Mouse (Mus musculus): ENCODE measurements at regions not wholly inside any gene's neighbourhood (a gene's known extent, or its start where the extent isn't known, plus 50 kb on each side); places are given as distances from the start of the nearest gene placed in this dataset.

- in situ Hi-C loops (cut with MboI, MseI): no loop called here
Observed at GRCm38 (mm10) chr5:126723304-126724295, 518.0 kb upstream of the Tmem132c start.

DNA sequence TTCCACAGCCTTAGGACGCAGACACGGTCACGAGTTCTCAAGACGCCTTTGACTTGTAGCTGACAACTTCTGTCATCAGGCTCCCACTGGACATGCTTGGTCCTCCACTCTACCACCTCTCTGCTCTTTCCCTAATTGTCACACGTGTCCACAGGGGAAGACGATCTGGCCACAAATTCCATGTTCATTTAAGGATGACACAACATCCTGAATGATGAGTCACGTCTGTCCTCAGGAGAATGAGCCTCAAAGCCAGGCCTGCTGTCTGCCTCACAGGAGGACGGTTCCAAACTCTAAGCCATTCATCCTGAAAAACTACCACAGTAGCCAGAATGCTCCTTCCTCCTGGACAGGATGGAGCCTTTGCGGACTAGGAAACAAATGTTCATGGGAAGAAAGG is 517.3 kb upstream of the Tmem132c start:
- in situ Hi-C loops (cut with MboI, MseI): no loop called here

DNA sequence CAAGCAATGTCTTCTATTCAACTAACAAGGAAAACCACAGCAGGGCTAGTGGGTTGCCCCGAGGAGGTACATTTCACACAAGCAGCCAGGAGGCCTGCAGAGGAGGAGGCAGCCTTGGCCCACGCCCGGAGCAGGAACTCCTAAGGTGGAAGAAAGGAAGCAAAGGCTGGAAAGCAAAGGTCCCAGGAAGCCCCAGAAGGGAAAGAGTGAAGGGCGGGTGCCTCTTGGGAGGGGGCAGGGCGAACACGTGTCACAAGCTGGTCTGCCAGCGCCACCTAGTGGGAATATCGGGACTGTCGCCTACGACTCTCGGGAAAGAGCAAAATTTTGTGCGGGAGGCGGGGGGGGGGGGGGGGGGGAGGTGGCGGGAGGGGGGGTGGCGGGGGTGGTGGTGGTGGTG is 508.1 kb upstream of the Tmem132c start:
- in situ Hi-C loops (cut with MboI, MseI): no loop called here

DNA sequence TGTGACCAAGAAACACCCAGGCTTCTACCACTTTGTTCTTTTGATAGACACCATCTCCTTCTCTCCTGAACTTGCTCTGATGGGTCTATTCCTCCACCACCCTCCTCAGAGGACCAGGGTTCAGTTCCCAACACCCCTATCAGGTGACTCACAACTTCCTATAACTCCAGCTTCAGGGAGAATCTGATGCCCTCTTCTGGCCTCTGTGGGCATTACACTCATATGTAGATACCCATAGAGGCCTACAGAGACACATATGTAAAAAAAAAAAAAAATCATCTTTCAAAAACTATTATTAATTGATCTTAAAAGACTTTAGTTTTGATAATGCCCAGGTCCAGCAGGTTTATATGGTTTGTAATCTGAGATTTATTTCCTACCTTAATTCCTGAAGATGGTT is 505.9 kb upstream of the Tmem132c start:
- in situ Hi-C loops (cut with MboI, MseI): no loop called here

- in situ Hi-C loops (cut with MboI, MseI): no loop called here
Observed at GRCm38 (mm10) chr5:126737681-126738080, 503.9 kb upstream of the Tmem132c start.

DNA sequence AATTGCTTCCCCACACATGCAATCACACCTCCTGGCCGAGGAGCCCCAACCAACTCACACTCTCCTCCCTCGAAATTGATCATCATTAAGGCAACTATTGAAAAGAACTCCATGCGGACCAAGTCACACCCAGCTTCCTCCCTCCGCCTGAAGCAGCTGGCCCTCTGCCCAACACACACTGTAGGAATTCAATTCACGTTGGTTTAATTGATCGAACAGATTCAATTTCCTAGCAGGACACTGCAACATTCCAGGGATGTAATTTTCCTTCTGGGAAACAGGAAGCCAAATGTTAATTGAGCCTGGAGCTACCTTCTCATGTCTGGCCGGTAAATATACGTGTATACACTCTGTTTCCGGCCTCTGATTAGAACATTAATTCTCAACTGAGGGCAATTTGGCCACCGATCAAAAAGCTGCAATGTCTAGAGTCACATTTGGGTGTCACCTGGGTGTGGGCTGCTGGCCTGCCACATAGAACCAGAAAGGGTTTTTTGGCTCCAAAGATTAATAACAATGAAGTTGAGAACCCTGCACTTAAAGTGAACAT is 500.7 kb upstream of the Tmem132c start:
- in situ Hi-C loops (cut with MboI, MseI): no loop called here

DNA sequence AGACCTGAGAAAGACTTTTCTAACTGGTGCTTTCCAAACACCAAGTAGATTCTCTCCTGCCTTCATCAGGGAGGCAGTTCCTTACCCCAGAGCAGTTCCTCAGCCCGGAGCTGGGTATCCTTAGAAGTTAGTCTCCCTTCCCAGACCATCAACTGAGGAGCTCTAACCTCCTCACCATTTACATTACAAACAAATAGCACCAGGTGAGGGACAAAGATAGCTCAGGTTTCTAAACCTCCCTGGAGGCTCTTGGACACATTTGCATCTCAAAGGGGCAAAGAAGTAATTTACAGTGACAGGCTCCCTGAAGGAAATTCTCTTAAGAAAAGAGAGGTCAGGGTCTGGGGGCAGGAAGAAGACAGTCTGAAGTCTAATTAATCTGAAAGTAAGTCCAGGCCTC is 486.5 kb upstream of the Tmem132c start:
- in situ Hi-C loops (cut with MboI, MseI): no loop called here

DNA sequence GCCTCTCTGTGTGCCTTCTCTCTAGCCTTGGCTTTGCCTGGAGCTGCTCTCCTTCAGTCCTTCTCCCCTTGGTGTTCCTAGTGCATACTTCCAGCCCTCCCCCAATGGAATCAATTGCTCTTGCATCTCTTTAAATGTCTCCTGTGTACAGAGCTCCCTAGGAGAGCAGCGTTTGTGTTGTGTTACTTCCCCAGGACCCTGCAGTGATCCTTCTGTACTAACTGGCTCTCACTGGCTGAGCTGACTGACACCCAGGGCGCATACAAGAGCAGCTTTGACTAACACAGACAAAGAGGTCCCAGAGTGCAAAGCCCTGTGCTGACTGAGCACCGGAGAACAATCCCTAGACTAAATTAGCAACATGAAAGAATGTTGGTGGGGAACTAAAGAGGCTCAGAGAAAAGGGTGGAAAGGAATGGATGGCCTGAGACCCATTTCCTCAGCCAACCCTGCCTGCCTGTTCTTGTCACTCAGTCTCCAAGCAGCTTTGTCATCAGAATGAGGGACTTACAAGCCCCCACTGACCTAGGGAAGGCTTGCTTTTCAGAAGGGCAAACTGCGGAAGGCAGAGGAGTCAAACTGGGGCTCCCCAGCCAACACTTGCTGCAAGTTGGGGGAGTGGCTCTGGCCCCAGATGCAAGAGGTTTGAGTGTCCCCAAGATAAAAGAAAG is 476.4 kb upstream of the Tmem132c start:
- in situ Hi-C loops (cut with MboI, MseI): no loop called here

DNA sequence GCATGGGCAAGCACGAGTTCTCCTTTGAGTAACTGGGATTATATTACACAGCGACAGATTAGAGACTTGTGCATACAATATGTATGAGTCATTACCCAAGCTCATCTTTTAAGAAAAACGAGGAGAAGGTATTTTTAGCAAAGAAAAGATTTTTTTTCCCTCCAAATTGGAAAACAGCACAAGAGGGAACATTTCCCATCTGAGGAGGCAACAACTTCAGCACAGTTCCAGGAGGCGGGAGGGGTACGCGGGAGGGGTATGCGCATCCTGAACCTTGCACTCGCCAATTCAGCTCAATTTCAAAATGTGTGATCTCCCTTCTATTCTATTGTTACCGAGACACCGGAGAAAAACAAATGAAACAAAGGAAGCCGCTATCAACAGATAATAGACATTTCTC is 472.6 kb upstream of the Tmem132c start:
- in situ Hi-C loops (cut with MboI, MseI): no loop called here

GRCm38 (mm10) chr5:126787706-126788610 is 453.6 kb upstream of the Tmem132c start:
- in situ Hi-C loops (cut with MboI, MseI): no loop called here

DNA sequence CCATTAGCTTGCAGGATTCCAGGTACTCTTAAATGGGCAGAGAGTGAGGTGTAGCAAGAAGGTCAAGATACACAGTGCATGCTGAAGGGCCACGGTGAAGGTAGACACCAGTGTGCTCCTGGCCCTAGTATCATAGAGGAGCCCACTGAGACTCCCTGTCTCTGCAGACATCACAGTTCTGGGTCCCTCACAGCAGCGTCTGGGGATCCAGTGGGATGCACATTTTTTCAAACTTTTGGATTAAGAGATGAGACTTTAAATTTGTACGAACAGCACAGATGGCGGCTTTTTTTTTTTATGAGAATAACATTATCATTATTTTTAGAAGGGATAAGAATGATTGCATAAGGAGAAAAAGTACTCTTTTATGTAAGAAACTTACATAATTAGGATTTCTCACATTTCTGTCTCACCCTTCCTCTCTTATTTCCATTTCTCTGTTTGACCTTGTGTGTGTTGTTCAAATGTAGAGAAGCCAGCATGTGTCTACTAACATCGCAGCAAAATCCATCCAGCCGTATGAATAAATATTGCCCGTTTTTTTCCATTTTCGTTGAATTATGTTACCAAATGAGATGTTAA is 441.8 kb upstream of the Tmem132c start:
- in situ Hi-C loops (cut with MboI, MseI): no loop called here

GRCm38 (mm10) chr5:126806656-126807055 is 435.0 kb upstream of the Tmem132c start:
- in situ Hi-C loops (cut with MboI, MseI): no loop called here

- in situ Hi-C loops (cut with MboI, MseI): no loop called here
Observed at GRCm38 (mm10) chr5:126816069-126816468, 425.5 kb upstream of the Tmem132c start.

- in situ Hi-C loops (cut with MboI, MseI): no loop called here
Observed at GRCm38 (mm10) chr5:126835440-126835839, 406.2 kb upstream of the Tmem132c start.

GRCm38 (mm10) chr5:126842606-126843005 is 399.0 kb upstream of the Tmem132c start:
- in situ Hi-C loops (cut with MboI, MseI): no loop called here

DNA sequence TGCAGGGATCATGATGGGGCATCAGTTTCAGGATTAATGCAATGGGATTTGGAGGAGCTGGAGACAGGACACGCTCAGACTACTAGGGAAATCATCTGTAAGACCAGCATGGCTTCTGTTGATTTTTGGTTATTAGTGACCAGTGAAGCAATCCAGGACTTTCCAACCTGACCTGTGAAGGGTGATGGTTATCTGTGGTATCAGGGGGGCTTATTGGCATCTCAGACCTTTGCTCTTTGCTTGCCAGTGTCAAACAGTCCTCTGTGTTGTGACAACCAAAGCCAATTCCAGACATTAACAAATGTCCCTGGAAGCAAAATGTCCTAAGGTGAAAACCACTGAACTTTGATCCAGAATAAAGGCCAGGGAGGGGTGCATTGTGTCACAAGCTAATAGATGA is 379.5 kb upstream of the Tmem132c start:
- in situ Hi-C loops (cut with MboI, MseI): loop anchor here (10.0 kb wide), 1 partner anchor 443 kb away; no protein-coding TSS in a partner anchor

DNA sequence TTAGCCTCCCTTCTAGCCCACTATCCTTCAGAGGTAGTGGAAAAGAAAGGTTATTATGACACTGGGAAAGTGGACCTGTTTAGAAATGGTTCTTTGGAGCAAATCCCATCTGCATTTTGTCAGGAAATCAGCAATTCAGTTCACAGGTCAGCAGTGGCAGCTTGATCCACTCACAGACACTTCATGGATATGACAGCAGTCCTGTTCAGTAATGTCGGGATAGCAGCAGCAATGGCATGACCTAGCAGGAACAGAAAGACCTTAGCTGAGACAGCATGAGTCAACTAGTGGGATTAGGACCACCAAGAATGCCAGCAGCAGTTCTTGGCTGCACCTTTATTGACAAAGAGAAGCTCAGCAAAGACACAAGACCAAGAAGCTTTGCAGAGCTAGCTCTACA is 365.8 kb upstream of the Tmem132c start:
- in situ Hi-C loops (cut with MboI, MseI): no loop called here

GRCm38 (mm10) chr5:126890710-126891109 is 350.9 kb upstream of the Tmem132c start:
- in situ Hi-C loops (cut with MboI, MseI): no loop called here

DNA sequence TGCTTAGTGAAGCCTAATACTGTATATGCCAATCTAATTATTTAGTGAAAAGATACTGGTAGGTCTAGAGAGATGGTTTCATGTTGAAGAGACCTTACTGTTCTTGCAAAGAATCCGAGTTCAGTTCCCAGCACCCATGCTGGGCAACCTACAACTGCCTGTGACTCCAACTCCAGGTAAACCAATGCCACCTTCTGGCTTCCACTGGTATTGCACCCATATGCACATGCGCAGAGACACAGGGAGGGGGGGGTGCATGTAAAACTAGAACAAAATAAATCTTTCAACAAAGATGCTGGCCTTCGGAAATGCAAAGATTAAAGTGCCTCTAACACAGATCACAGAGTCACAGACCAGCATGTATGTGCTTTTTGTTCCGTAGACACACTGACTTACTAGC is 348.5 kb upstream of the Tmem132c start:
- in situ Hi-C loops (cut with MboI, MseI): no loop called here

DNA sequence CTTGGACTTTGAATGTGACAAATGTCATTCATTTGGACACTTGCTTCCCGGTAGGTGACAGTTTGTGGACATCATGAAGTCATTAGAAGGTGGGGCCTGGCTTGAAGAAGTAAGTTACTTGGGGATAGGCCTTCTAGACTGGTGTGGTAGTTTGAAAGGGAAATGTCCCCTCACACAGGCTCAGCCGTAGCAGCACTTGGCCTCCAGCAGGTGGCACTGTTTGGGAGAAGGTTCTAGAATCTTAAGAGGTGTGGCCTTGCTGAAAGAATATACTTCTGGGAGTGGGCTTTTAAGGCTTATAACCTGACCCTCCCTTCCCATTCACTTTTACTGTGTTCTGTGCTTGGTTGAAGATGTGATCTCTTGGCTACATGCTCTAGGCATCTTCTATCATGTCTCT is 331.5 kb upstream of the Tmem132c start:
- in situ Hi-C loops (cut with MboI, MseI): no loop called here

DNA sequence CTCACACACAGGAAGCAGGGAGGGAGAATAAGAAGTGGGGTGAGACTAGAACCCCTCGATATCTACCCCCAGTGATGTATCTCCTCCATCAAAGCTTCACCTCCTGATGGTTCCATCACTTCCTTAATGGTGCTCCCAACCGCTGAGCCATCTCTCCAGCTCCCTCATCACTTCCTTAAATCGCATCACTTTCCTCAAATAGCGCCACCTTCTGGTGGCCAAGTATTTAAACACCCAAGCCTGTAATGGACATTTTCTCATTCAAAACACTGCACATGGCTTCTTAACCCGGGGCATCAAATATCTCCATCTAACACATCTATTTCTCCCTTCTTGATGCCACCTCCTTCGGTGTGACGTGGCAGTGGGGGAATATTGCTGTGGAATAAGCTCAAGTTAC is 324.3 kb upstream of the Tmem132c start:
- in situ Hi-C loops (cut with MboI, MseI): no loop called here
